Mouse (Mus musculus) megakaryocyte, embryonic 14.5 days (primary cell): ENCODE data around the gene Spast.
"Not testable (repeated sequence)": the region's sequence is repeated elsewhere in the genome, so short reads cannot be mapped to it uniquely, and the experiment has no call there.

Experiments used
- FLI1 ChIP-seq: IDR thresholded peaks from 2 replicates; pipeline ENCODE4 v1.6.1; 2012; ENCODE audit warnings: low read length, inconsistent platforms, mixed read lengths
- GATA1 ChIP-seq: IDR thresholded peaks from 3 replicates; pipeline ENCODE4 v1.6.1; 2012; ENCODE audit warnings: mixed read lengths, low read length, inconsistent platforms, borderline replicate concordance

DNA sequence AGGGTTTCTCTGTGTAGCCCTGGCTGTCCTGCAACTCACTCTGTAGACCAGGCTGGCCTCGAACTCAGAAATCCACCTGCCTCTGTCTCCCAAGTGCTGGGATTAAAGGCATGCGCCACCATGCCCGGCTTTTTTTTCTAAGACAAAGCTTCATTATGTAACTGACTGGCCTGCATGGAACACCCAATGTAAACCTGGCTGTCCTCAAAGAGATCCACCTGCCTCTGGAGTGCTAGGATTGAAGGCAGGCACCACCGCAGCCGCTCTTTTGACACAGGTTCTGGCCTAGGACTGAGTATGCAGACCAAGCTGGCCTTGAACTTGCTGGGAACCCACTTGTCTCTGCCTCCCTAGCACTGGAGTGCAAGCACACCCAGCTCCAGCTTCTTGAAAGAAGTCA is 41.8 kb upstream of the Spast start:
- not testable (repeated sequence) for TF ChIP-seq GATA1, FLI1
